Mouse (Mus musculus): ENCODE measurements around the gene Alpi.

Gene Alpi

GRCm38 (mm10) chr1:87101411-87101810 is at the start of gene Alpi:
Gene Alpi (minus strand): TSS chr1:87101606.
- DNase-seq = no peak

- DNase-seq = no peak
These were observed 48.0 kb upstream of the Alpi start for GRCm38 (mm10) chr1:87149422-87149821.

GRCm38 (mm10) chr1:87143141-87143540 is 41.7 kb upstream of the Alpi start:
- no peak for DNase-seq

GRCm38 (mm10) chr1:87142456-87142855 is 41.0 kb upstream of the Alpi start:
- no peak for DNase-seq

GRCm38 (mm10) chr1:87141550-87141949 is 40.1 kb upstream of the Alpi start:
- DNase-seq = no peak

GRCm38 (mm10) chr1:87131803-87132202 is 30.4 kb upstream of the Alpi start:
- DNase-seq = no peak

- peak; percentile 45 for DNase-seq
These were observed 26.0 kb upstream of the Alpi start for GRCm38 (mm10) chr1:87127206-87128030.

GRCm38 (mm10) chr1:87124673-87125072 is 23.3 kb upstream of the Alpi start, which contains the start of gene Akp3:
Gene Akp3 (plus strand): TSS chr1:87124973.
- no peak for DNase-seq

- DNase-seq = no peak
These were observed 13.4 kb upstream of the Alpi start for GRCm38 (mm10) chr1:87114784-87115183.

- DNase-seq = no peak
These were observed 10.4 kb upstream of the Alpi start for GRCm38 (mm10) chr1:87111719-87112354.

GRCm38 (mm10) chr1:87108564-87108963 is 7.2 kb upstream of the Alpi start:
- DNase-seq = no peak

GRCm38 (mm10) chr1:87106536-87106935 is 5.1 kb upstream of the Alpi start:
- no peak for DNase-seq

GRCm38 (mm10) chr1:87103936-87104335 is 2.5 kb upstream of the Alpi start:
- no peak for DNase-seq

- no peak for DNase-seq
These were observed 708 bp upstream of the Alpi start for GRCm38 (mm10) chr1:87102114-87102513.

GRCm38 (mm10) chr1:87098358-87098975 is 2.9 kb downstream of the Alpi start:
- DNase-seq = peak; percentile 30

- DNase-seq = no peak
These were observed 5.8 kb downstream of the Alpi start for GRCm38 (mm10) chr1:87095642-87096041.

- no peak for DNase-seq
These were observed 11.6 kb downstream of the Alpi start, which contains the start of gene Alppl2 for GRCm38 (mm10) chr1:87089828-87090227. Gene Alppl2 (minus strand): TSS chr1:87089928.

- no peak for DNase-seq
These were observed 12.2 kb downstream of the Alpi start for GRCm38 (mm10) chr1:87089251-87089650.

GRCm38 (mm10) chr1:87086964-87087363 is 14.4 kb downstream of the Alpi start:
- DNase-seq = no peak

- DNase-seq = no peak
These were observed 15.2 kb downstream of the Alpi start for GRCm38 (mm10) chr1:87086196-87086595.

GRCm38 (mm10) chr1:87073776-87074175 is 27.6 kb downstream of the Alpi start:
- DNase-seq = no peak

GRCm38 (mm10) chr1:87070720-87071119 is 30.7 kb downstream of the Alpi start:
- no peak for DNase-seq

GRCm38 (mm10) chr1:87060913-87061312 is 40.5 kb downstream of the Alpi start:
- DNase-seq = no peak

All from right cerebral cortex, adult 18-20 months (tissue).